Mouse (Mus musculus): ENCODE results near the gene Cldnd2. TPM values are rescaled to one million over a fixed set of nuclear protein-coding genes. Genes with fewer than 3 reads are reported as not detected.

The Cldnd2 gene
- total RNA-seq (2023): not detected

DNA sequence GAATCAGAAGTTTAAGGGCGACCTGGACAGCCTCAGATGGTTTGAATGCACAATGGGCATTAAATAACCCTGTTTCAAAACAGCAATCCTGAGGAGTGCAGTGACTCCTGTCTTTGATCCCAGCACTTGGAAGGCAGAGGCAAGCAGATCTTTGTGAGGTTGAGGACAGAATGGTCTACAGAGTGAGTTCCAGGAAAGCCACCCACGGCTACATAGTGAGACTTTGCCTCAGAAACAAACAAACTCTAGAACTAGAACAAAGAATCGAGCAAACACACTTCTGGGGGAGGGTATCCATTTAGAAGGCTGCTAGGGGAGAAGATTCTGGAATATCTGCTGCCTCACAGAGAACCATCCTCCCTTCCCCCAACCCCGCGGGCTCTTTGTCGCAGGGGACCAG is at the start of gene Cldnd2:
TSS of gene Cldnd2 (plus strand) at position 301 of the 400 bp plus-strand sequence.

DNA sequence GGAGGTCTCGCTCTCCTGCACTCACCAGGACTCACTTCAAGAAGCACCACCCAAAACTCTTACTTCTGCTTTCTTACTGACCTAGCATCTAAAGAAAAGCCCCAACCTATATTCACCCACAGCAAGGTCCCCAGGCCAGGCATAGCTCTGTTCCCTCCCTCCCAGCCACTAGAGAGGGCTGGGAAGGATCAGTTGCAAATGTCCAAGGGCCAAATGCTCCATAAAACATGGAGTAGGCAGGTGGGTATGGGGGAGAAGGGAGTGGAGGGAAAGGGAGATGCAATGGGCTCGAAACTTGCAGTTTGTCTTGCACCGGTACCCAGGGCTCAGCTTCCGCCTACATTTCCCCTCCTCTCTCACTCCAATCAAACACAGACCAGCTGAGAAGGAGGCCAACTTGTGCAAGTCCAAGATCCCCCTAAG is 32.4 kb upstream of the Cldnd2 start, which contains the start of gene Siglecg:
TSS of gene Siglecg (plus strand) at position 74 of the 423 bp plus-strand sequence.

DNA sequence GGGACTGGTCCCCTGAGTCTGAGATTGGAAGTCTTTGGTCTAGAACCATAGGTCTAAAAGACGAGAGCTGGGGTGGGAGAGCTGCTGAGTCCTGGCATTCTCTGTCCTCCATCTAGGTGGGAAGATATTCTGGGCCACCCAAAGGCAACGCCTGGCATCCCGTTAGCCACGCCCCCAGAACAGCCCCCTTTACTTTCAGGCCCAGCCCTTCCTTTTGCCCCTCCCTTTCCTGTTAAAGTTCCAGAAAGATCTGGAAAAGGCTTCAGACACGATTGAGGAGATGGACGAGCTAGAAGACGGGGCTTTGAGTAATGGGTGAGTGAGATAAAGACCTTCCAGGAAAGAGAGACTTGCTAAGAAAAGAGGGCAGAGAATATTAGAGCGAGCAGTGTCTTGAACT is 13.2 kb upstream of the Cldnd2 start, which contains the start of gene Lim2:
TSS of gene Lim2 (plus strand) at position 265 of the 400 bp plus-strand sequence.

DNA sequence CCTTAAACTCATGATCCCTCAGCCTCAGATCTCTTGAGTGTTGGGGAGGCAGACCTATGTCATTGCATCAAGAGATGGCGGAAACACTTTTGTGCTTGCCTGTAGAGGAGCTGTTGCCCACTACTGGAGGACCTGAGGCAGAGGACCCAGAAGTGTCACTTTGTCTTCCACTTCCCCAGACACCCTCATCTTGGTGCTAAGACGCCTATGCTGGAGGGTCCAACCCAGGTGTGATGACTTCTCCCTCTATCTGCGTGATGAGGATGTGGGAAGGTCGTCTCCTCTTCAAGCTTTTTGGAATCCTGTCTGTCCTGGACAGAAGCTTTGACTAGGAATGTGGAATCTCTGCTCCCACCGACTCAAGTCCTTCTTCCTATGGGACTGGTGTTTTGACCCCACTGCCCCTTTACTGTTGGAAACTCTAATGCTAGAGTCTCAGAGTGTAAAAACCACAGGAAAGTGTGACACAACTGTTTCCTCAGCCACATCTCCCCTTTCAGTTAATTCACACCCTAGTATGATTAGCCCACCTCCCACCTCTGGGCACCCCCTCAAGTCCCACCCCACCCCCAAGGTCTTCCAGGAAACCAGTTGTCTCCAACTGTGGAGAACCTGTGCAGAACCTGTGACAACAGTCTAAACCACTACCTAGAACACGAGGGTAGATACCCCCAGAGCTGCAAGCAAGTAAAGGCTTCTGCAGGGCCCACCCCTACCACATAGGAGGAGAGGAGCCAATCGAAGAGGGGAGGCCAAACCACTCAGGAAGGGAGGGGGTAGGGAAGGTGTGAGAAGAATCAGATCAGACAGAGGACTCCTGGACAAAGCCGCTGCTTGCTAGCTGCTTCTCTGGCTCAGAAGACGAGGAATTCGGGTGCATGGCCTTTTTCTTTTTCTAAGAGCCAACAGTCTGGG is 4.0 kb upstream of the Cldnd2 start, which contains the start of gene Nkg7:
TSS of gene Nkg7 (plus strand) at position 733 of the 915 bp plus-strand sequence.

DNA sequence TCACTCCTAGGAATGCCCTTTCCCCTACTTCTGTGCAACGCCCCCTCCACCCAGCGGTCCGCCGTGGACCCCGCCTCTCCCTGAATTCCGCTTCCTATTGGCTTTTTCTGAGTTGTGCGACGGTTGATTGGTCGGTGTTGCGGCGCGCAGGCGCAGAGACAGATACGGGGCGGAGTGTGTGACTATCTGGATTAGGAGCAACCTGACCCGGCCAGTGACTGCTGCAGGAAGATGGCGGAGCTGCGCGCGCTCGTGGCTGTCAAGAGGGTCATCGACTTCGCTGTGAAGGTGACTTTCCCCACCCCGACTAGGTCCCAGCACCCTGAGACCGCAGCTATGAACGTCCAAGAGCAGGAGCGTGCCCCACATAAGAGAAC is 3.3 kb downstream of the Cldnd2 start, which contains the start of the genes Etfb and Gm45233:
TSS of gene Etfb (plus strand) at position 167 of the 377 bp plus-strand sequence.
TSS of gene Gm45233 (plus strand) at position 212 of the 377 bp plus-strand sequence.

DNA sequence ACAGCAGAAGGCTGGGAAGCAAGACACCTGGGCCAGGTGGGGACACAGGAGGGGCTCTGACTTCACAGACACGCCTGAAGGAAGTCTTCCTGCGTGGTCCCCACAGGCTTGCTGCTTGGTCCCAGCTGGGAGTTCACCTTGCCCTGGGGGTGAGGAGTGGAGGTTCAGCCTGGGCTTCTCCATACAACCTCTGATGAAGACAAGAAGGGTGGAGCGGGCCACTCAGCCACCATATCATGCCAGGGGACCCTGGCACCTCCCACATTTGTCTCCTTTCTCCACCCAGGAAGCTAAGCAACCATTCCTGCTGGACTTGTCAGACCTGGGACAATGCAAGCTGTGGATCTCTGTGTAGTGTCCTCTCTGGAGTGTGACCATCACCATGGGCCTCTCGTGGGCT is 22.3 kb downstream of the Cldnd2 start, which contains the start of gene Vsig10l:
TSS of gene Vsig10l (plus strand) at position 301 of the 400 bp plus-strand sequence.

DNA sequence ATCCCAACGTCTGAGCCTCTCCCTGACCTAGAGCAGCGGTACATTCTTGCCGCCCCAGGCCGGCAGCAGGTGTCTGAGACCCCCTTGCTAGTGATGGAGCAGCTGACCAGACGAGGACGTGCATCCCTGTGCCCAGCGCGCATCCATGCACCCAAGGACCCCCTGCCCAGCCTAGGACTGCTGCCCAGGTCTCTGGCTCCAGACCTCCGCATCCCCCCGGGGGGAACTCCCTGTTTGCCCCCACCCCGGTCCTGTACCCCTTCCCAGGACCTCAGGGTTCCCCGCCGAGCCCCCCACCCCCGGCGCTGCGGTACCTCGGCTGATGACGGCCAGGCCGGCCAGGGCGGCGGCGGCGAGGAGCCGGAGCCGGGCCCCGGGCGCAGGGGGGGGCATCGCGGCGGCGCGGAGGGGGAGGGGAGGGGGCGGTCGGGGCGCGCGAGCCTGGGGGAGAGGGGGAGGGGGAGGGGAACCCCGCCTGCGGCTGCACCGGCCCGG is 49.1 kb downstream of the Cldnd2 start, which contains the start of gene Iglon5:
TSS of gene Iglon5 (minus strand) at position 445 of the 495 bp plus-strand sequence.

Other genes starting within 250 kb of the Cldnd2 start
- 26.8 TPM for gene Zfp715, start 127.5 kb upstream of the Cldnd2 start, total RNA-seq (2023)
- gene Siglecf, start 89.4 kb upstream of the Cldnd2 start, total RNA-seq (2023): not detected
- gene Siglecg, start 32.6 kb upstream of the Cldnd2 start, total RNA-seq (2023): 11.2 TPM
- not detected for gene Lim2, start 13.1 kb upstream of the Cldnd2 start, total RNA-seq (2023)
- gene Nkg7, start 3.7 kb upstream of the Cldnd2 start, total RNA-seq (2023): 25.9 TPM
- gene Etfb, start 3.3 kb downstream of the Cldnd2 start, total RNA-seq (2023): 27.6 TPM
- gene Gm45233, start 3.3 kb downstream of the Cldnd2 start, total RNA-seq (2023): not detected
- 2.2 TPM for gene Vsig10l, start 22.4 kb downstream of the Cldnd2 start, total RNA-seq (2023)
- not detected for gene Iglon5, start 49.3 kb downstream of the Cldnd2 start, total RNA-seq (2023)
- gene 4931406B18Rik, start 65.2 kb downstream of the Cldnd2 start, total RNA-seq (2023): not detected
- gene Cd33, start 103.6 kb downstream of the Cldnd2 start, total RNA-seq (2023): 1.2 TPM
- 7.1 TPM for gene Zfp658, start 121.5 kb downstream of the Cldnd2 start, total RNA-seq (2023)
- 10.3 TPM for gene Zfp719, start 138.8 kb downstream of the Cldnd2 start, total RNA-seq (2023)
- gene Zfp819, start 166.4 kb downstream of the Cldnd2 start, total RNA-seq (2023): not detected
- not detected for gene Ceacam18, start 193.9 kb downstream of the Cldnd2 start, total RNA-seq (2023)
- 2.2 TPM for gene Siglece, start 219.4 kb downstream of the Cldnd2 start, total RNA-seq (2023)
- 9.4 TPM for gene Ctu1, start 231.2 kb downstream of the Cldnd2 start, total RNA-seq (2023)
- gene Klk14, start 249.6 kb downstream of the Cldnd2 start, total RNA-seq (2023): not detected